Mouse (Mus musculus) midbrain, embryonic 11.5 days (tissue): ENCODE measurements around the gene Siae. TPM values are rescaled to one million over a fixed set of nuclear protein-coding genes. Genes with fewer than 3 reads are reported as not detected.

ENCODE experiments used
- ATAC-seq: fragments of 200-750 bp; cut with Nextera tagmentation; 2 replicates; pipeline ENCODE4 v1.8.0; 2017; ENCODE audit warnings: moderate TSS enrichment, moderate library complexity; ENCODE audit not compliant: low FRiP score
- DNase-seq: peaks from one replicate; pipeline ENCODE4 v3.0.0; 2015; ENCODE audit warnings: low spot score; ENCODE audit errors: missing footprints
- H3K27ac ChIP-seq: fragments of 300-500 bp; sonication (generic); 2 replicates; pipeline ENCODE4 v1.5.1; 2014; ENCODE audit warnings: low read depth, low read length
- H3K27me3 ChIP-seq: fragments of 300-500 bp; sonication (generic); 2 replicates; pipeline ENCODE4 v1.6.1; 2014; ENCODE audit warnings: mild to moderate bottlenecking, low read length, moderate library complexity, mixed read lengths; ENCODE audit not compliant: control insufficient read depth, insufficient read depth
- H3K36me3 ChIP-seq: fragments of 300-500 bp; sonication (generic); 2 replicates; pipeline ENCODE4 v1.6.1; 2014; ENCODE audit warnings: mild to moderate bottlenecking, low read length, moderate library complexity, mixed read lengths; ENCODE audit not compliant: control insufficient read depth, insufficient read depth
- H3K4me1 ChIP-seq: fragments of 300-500 bp; sonication (generic); 2 replicates; pipeline ENCODE4 v1.6.1; 2014; ENCODE audit warnings: low read length; ENCODE audit not compliant: control insufficient read depth, insufficient read depth
- H3K4me2 ChIP-seq: fragments of 300-500 bp; sonication (generic); 2 replicates; pipeline ENCODE4 v1.6.1; 2014; ENCODE audit warnings: mild to moderate bottlenecking, moderate library complexity
- H3K4me3 ChIP-seq: fragments of 300-500 bp; sonication (generic); 2 replicates; pipeline ENCODE4 v1.5.1; 2014; ENCODE audit warnings: low read depth, low read length
- H3K9ac ChIP-seq: fragments of 300-500 bp; sonication (generic); 2 replicates; pipeline ENCODE4 v1.6.1; 2014; ENCODE audit warnings: low read length
- H3K9me3 ChIP-seq: fragments of 300-500 bp; sonication (generic); 2 replicates; pipeline ENCODE4 v1.6.1; 2016; ENCODE audit warnings: low read length; ENCODE audit not compliant: control insufficient read depth
- WGBS: fragments of 180-500 bp; shearing (Covaris S2); extraction: QIAGEN DNeasy Blood & Tissue Kit; methylation state at CpG from one replicate; pipeline ENCODE4 v1.1.7; 2014; 5-methylcytosine and 5-hydroxymethylcytosine counted together
- polyA plus RNA-seq: library from polyadenylated mRNA; unstranded; fragments of >200 nt; fragmentation: Nextera tagmentation; extraction: Ambion mirVana; gene quantifications from 2 replicates; pipeline ENCODE4 v1.2.1, GENCODE M21; 2014

Gene Siae
- polyA plus RNA-seq, 1 experiment from 2014 or later: 7.7 TPM

DNA sequence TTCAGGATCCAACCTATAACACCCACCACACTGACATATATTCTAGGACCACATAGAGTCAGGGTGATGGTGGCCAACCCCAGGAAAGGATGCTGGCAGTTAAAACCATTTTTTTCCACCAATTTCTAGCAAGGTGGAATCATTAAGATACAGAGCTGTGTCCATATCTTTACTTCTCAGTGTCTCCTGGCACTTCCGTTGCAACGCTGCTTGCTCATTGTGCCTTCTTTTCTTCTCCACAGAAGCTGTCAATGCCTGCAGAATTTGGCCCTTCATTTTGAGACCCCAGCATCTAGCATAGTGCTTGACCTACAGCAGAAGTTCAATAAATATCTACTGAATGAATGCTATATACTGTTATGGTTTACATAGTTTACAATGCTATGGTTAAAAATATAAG lies 11.5 kb downstream of the Siae start:
- no peaks in the 10 kb centered on the region for H3K36me3 ChIP-seq
- no peak overlapping the region for H3K27ac ChIP-seq
- H3K4me1 ChIP-seq: no peaks in the 10 kb centered on the region
- 95% methylated on average over 2 of the region's 2 CpGs for WGBS
- no peak overlapping the region for H3K9ac ChIP-seq
- H3K4me2 ChIP-seq: no peak overlapping the region
- ATAC-seq (no peak), DNase-seq (no peak)
- no peak overlapping the region for H3K4me3 ChIP-seq
- H3K9me3 ChIP-seq: no peaks in the 10 kb centered on the region
- no peaks in the 10 kb centered on the region for H3K27me3 ChIP-seq

DNA sequence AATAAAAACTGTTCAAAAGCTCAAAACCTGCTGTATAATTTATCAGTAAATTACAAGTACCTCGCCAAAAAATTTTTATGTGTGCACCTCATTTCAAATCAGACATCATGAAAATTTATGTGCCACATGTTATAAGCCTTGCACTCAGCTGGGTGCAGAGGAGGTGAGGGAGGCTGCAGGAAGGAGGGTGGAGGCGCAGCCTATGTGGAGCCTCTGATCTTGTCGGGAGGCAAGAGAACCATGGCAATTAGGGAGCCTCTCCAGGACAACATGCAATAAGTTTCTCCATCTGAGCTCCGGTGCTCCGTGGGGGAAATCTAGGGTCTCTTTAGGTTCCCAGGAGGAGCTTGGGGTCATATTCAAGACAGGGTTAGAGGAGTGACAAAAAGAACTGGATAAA lies 12.0 kb downstream of the Siae start:
- Histone ChIP-seq H3K27ac (no peak overlapping the region), H3K9ac (no peak overlapping the region), H3K9me3 (no peaks in the 10 kb centered on the region), H3K4me3 (no peak overlapping the region), H3K4me2 (no peak overlapping the region), H3K4me1 (no peaks in the 10 kb centered on the region), H3K27me3 (no peaks in the 10 kb centered on the region), H3K36me3 (no peaks in the 10 kb centered on the region)
- DNase-seq (no peak), ATAC-seq (no peak)
- WGBS: 62% methylated on average over 5 of the region's 5 CpGs

DNA sequence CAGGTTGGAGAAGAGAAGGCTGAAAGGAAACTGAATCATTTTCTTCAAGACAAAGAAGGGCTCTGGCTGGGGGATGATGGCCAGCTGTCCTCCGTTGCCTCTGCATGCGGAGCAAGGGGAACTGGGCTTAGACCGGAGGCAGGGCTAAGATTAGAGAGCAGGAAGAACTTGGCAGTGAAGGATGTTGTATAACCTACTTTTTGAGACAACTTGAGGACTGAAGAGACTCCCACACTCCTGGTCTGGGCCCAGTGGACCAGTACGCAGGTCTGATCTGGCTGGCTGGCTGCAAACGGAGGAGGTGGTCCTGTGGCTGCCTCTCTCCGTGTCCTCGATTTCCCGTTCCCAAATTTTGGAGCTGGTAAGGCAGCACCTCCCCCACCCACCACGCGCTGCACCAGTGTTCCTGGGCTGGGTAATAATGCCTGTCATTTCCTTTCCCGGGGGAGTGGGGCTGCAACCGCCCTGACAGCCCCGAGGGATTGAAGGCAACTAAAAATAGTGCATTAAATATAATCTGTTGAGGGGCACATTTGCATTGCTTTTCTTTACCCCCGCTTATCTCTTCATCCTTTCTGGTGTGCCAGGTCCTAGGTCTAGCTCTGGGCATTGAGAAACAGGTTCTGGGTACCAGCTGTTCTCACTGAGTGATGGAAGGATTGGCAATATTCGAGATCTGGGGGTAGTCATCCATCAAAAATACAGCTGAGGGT lies 12.6 kb downstream of the Siae start:
- H3K36me3 ChIP-seq: no peaks in the 10 kb centered on the region
- H3K4me1 ChIP-seq: no peaks in the 10 kb centered on the region
- H3K4me3 ChIP-seq: no peak overlapping the region
- H3K9me3 ChIP-seq: no peaks in the 10 kb centered on the region
- WGBS: 51% methylated on average over 15 of the region's 15 CpGs
- H3K9ac ChIP-seq: no peak overlapping the region
- DNase-seq (no peak), ATAC-seq (no peak)
- no peaks in the 10 kb centered on the region for H3K27me3 ChIP-seq
- H3K27ac ChIP-seq: no peak overlapping the region
- H3K4me2 ChIP-seq: no peak overlapping the region

- Histone ChIP-seq H3K9ac (no peak overlapping the region), H3K4me1 (no peaks in the 10 kb centered on the region), H3K27ac (no peak overlapping the region), H3K9me3 (no peaks in the 10 kb centered on the region), H3K27me3 (no peaks in the 10 kb centered on the region), H3K4me3 (no peak overlapping the region), H3K4me2 (no peak overlapping the region), H3K36me3 (no peaks in the 10 kb centered on the region)
- no peak for ATAC-seq
- no peak for DNase-seq
- 55% methylated on average over 4 of the region's 4 CpGs for WGBS
Measured at GRCm38 (mm10) chr9:37568605-37569214, 13.2 kb downstream of the Siae start.

DNA sequence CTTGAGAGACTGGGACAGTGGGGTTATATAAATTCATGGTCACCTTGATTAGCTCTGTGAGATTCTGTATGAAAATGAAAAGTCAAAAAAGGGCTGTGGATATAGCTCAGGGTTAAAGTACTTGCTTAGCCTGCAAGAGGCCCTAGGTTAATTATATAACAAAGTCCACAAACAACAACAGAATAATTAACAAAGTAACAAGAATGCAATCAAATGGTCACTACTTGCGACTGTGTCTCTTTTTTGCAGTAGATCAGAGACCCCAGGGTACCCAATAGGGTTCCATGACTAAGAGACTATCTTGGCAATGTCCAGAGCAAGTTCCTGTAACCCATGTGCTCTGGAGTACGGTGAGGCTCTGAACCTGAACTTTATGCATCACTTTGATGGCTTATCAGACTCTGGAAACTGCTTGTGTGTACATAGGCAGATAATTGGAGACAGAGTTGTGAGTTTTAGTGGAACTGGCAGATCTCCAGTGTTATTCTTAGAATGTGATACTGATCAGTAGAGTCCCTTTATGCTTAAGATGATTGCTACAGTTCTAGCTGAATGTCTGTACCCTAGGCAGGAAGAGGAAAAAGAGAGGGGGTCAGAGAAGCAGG lies 13.8 kb downstream of the Siae start:
- DNase-seq: no peak
- no peak for ATAC-seq
- no peaks in the 10 kb centered on the region for H3K27me3 ChIP-seq
- 84% methylated on average over 2 of the region's 2 CpGs for WGBS
- H3K36me3 ChIP-seq: no peaks in the 10 kb centered on the region
- no peak overlapping the region for H3K9ac ChIP-seq
- no peak overlapping the region for H3K27ac ChIP-seq
- no peak overlapping the region for H3K4me3 ChIP-seq
- no peaks in the 10 kb centered on the region for H3K9me3 ChIP-seq
- no peak overlapping the region for H3K4me2 ChIP-seq
- no peaks in the 10 kb centered on the region for H3K4me1 ChIP-seq

DNA sequence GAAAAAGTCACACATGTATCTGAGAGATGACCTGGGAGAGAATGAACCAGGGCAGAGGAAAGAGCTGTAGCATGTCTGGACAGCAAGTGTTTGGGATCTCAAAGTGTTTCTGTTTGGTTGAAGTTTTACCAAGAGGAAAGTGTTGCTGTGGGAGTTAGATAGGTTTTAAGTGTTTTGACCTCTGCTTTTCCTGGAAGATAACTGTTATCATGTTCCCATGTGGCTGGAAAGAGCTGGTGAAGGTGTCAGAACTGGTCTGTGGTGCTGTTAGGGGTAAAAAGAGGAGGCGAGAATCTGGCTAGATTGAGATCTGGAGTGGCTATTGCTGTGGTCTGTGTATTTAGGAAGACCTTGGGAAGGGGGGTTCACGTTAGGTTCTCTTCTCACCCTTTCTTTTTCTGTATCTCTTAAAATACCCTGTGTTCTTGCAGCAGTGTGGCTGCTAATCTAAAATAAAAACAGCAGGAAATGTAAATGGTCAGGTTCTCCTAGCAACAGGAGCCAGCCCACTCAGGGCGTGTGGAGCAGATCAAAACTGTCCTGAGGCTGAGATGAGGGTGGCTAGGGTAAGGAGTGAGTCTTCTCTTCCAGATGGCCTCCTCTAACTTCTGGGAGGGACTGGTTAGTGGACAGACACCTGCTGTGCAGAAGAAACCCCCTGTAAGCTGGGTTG lies 16.8 kb downstream of the Siae start:
- no peaks in the 10 kb centered on the region for H3K36me3 ChIP-seq
- H3K9ac ChIP-seq: no peak overlapping the region
- no peaks in the 10 kb centered on the region for H3K27me3 ChIP-seq
- no peaks in the 10 kb centered on the region for H3K4me1 ChIP-seq
- H3K9me3 ChIP-seq: no peaks in the 10 kb centered on the region
- no peak overlapping the region for H3K4me3 ChIP-seq
- ATAC-seq (no peak), DNase-seq (no peak)
- 59% methylated on average over 3 of the region's 3 CpGs for WGBS
- H3K27ac ChIP-seq: no peak overlapping the region
- H3K4me2 ChIP-seq: no peak overlapping the region

- H3K4me1 ChIP-seq: no peaks in the 10 kb centered on the region
- H3K27me3 ChIP-seq: no peaks in the 10 kb centered on the region
- no peaks in the 10 kb centered on the region for H3K9me3 ChIP-seq
- no peak overlapping the region for H3K4me2 ChIP-seq
- no peak overlapping the region for H3K9ac ChIP-seq
- WGBS: 38% methylated on average over 14 of the region's 14 CpGs
- no peak overlapping the region for H3K27ac ChIP-seq
- H3K4me3 ChIP-seq: no peak overlapping the region
- no peaks in the 10 kb centered on the region for H3K36me3 ChIP-seq
- ATAC-seq (no peak), DNase-seq (no peak)
Measured at GRCm38 (mm10) chr9:37576436-37576930, 21.0 kb downstream of the Siae start.

DNA sequence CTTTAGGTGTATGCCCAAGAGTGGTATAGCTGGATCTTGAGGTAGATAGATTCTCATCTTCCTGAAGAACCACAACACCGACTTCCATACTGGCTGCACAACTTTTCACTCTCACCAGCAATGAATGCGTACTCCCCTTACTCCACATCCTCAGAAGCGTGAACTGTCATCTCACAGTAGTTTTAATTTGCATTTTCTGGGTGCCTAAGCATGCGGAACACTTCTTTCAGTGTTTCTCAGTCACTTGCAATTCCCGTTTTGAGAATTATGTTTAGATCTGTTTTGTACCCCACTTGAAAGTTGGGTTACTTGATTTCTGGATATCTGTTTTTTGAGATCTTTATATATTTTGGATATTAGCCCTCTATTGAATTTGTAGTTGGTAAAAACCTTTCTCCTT lies 28.1 kb downstream of the Siae start:
- Histone ChIP-seq H3K36me3 (no peaks in the 10 kb centered on the region), H3K4me3 (no peak overlapping the region), H3K4me2 (no peak overlapping the region), H3K27me3 (no peaks in the 10 kb centered on the region), H3K9ac (no peak overlapping the region), H3K4me1 (no peaks in the 10 kb centered on the region), H3K27ac (no peak overlapping the region), H3K9me3 (no peaks in the 10 kb centered on the region)
- DNase-seq (no peak), ATAC-seq (no peak)
- WGBS: 84% methylated on average over 5 of the region's 5 CpGs

GRCm38 (mm10) chr9:37586718-37587117 lies 31.2 kb downstream of the Siae start:
- ATAC-seq (no peak), DNase-seq (no peak)
- WGBS: 86% methylated on average over 4 of the region's 4 CpGs
- H3K36me3 ChIP-seq: no peaks in the 10 kb centered on the region
- no peak overlapping the region for H3K4me2 ChIP-seq
- no peaks in the 10 kb centered on the region for H3K4me1 ChIP-seq
- H3K27ac ChIP-seq: no peak overlapping the region
- H3K4me3 ChIP-seq: no peak overlapping the region
- no peaks in the 10 kb centered on the region for H3K9me3 ChIP-seq
- no peaks in the 10 kb centered on the region for H3K27me3 ChIP-seq
- H3K9ac ChIP-seq: no peak overlapping the region
